Mouse (Mus musculus) E14TG2a.4 (cell line): ENCODE results near the gene Gabbr2.

ENCODE experiments used
- CTCF ChIP-seq: conservative IDR thresholded peaks from 2 replicates; pipeline ENCODE4 v1.5.1; 2014; ENCODE audit warnings: low read length
- NANOG ChIP-seq: IDR thresholded peaks from 2 replicates; pipeline ENCODE4 v1.6.1; 2014; ENCODE audit warnings: borderline replicate concordance, low read length, mixed read lengths

DNA sequence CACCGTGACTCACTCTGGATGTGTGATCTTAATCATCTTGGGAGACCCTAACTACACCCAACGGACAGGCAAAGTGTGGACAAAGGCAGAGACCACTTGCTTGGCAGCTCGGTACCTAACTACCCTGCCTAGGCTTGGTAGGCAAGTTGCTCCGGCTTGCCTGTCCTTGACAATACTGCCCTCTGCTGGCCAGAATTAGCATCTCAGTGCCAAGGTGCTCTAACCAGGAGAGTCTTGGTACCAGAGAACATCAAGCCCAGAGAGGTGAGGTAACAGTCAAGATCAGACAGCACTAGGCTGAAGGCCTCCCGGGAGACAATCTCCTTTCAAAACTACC is 45.6 kb upstream of the Gabbr2 start:
- TF ChIP-seq CTCF (peak; percentile 86), NANOG (no peak)
